ENCODE assay signal across 24 mouse cellular contexts in the genomic region with DNA sequence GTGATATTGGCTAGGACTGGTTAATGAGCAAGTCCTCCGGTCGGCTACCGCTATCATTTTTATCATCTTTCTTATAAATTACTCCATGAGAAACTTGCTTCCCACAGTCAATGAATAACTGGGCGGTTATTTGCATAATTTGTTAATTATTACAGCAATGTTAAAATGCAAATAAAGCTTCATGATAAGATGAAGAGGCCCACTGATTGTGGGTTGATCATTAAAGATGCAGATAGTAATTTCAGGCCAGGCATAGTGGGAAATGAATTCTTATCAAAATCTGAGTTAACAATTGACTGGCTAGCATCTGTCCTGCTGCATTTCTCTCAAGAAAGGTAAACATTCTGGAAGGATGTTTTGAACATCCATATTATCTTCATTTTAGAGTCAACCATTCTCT.
"Had no signal": no experiment of that assay in that cellular context is flagged by ENCODE, and none has a peak within 500 bp of the region (broad histone marks: within the 10 kb centered on the region; RNA-seq: fewer than 3 reads in every experiment).

No protein-coding gene starts in this region.

- ATAC-seq: hindbrain, postnatal 0 days had no signal

- H3K27ac ChIP-seq: gastrocnemius, adult 2 months; heart, embryonic 13.5 days; heart, embryonic 15.5 days; hindbrain, embryonic 13.5 days; hindbrain, embryonic 15.5 days; hindbrain, postnatal 0 days; layer of hippocampus, adult 2 months; left cerebral cortex, adult 2 months; limb, embryonic 10.5 days; limb, embryonic 12.5 days; liver, embryonic 13.5 days; liver, embryonic 15.5 days had no signal

- DNase-seq: gastrocnemius, adult 2 months; gastrocnemius, postnatal 10 days; gastrocnemius, postnatal 25 days; heart, adult 18-20 months; heart, postnatal 14 days; heart, postnatal 36 days; kidney, adult 18-20 months; kidney, adult 8-10 months; kidney, postnatal 10 days; kidney, postnatal 25 days; kidney, postnatal 4 days; liver; liver, embryonic 13.5 days had no signal

- H3K36me3 ChIP-seq: heart, embryonic 13.5 days; heart, embryonic 15.5 days; hindbrain, embryonic 13.5 days; hindbrain, embryonic 15.5 days; limb, embryonic 10.5 days; limb, embryonic 12.5 days; liver, embryonic 13.5 days; liver, embryonic 15.5 days had no signal

- H3K9ac ChIP-seq: heart, embryonic 13.5 days; heart, embryonic 15.5 days; hindbrain, embryonic 13.5 days; hindbrain, embryonic 15.5 days; limb, embryonic 12.5 days; liver, embryonic 13.5 days; liver, embryonic 15.5 days had no signal

- H3K4me3 ChIP-seq: gastrocnemius, adult 2 months; heart, embryonic 13.5 days; heart, embryonic 15.5 days; hindbrain, embryonic 13.5 days; hindbrain, embryonic 15.5 days; layer of hippocampus, adult 2 months; left cerebral cortex, adult 2 months; limb, embryonic 10.5 days; limb, embryonic 12.5 days; liver, embryonic 13.5 days; liver, embryonic 15.5 days had no signal

- H3K9me3 ChIP-seq: heart, embryonic 13.5 days; heart, embryonic 15.5 days; hindbrain, embryonic 13.5 days; hindbrain, embryonic 15.5 days; limb, embryonic 10.5 days; limb, embryonic 12.5 days; liver, embryonic 13.5 days; liver, embryonic 15.5 days had no signal

- H3K4me2 ChIP-seq: heart, embryonic 11.5 days; heart, embryonic 13.5 days; heart, embryonic 15.5 days; hindbrain, embryonic 13.5 days; hindbrain, embryonic 15.5 days; limb, embryonic 12.5 days; liver, embryonic 13.5 days; liver, embryonic 15.5 days had no signal

- H3K27me3 ChIP-seq: heart, embryonic 13.5 days; heart, embryonic 15.5 days; hindbrain, embryonic 13.5 days; hindbrain, embryonic 15.5 days; limb, embryonic 12.5 days; liver, embryonic 13.5 days; liver, embryonic 15.5 days had no signal

- H3K4me1 ChIP-seq: heart, embryonic 13.5 days; heart, embryonic 15.5 days; hindbrain, embryonic 13.5 days; hindbrain, embryonic 15.5 days; limb, embryonic 10.5 days; limb, embryonic 12.5 days; liver, embryonic 13.5 days; liver, embryonic 15.5 days had no signal
